Mouse (Mus musculus): ENCODE results near the gene Pnkd. TPM values are rescaled to one million over a fixed set of nuclear protein-coding genes. Genes with fewer than 3 reads are reported as not detected.

The Pnkd gene
- polyA plus RNA-seq, 1 experiment from 2014 or later = 125 TPM

DNA sequence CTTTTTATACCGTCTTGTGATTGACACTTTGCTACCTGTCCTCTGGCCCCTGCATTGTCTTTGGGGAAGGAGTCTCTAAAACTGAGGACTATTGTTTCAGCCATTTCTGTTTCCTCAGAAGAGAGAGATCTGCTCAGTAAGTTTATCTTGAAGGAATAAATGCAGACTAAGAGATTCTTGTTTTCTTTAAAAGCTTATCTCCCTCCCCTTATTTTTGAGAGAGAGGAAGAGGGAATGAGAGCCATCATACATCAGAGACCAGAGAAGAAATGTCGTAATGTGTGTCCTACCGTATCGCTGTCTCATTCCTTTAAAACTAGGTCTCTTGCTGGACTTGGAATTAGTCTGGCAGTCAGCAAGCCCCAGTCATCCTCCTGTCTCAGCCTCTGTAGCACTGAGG lies 43.9 kb upstream of the Pnkd start:
- Histone ChIP-seq H3K27ac (ENCODE audit: low read length) (no peak overlapping the region), H3K4me2 (ENCODE audit: low read length) (no peak overlapping the region), H3K4me3 (ENCODE audit: low read depth, low read length) (no peak overlapping the region), H3K9ac (ENCODE audit: low read depth, low read length) (no peak overlapping the region), H3K9me3 (replicated peaks; ENCODE audit: control insufficient read depth, low read length, poor library complexity, severe bottlenecking) (no peaks in the 10 kb centered on the region), H3K27me3 (ENCODE audit: control insufficient read depth, insufficient read depth, low read depth, low read length) (no peaks in the 10 kb centered on the region), H3K36me3 (ENCODE audit: control insufficient read depth, insufficient read depth, low read length) (no peaks in the 10 kb centered on the region), H3K4me1 (ENCODE audit: control insufficient read depth, insufficient read depth, low read length) (peaks cover 34% of the 10 kb centered on the region)
- 80% methylated on average over 4 of the region's 4 CpGs for WGBS
- ATAC-seq = no peak

DNA sequence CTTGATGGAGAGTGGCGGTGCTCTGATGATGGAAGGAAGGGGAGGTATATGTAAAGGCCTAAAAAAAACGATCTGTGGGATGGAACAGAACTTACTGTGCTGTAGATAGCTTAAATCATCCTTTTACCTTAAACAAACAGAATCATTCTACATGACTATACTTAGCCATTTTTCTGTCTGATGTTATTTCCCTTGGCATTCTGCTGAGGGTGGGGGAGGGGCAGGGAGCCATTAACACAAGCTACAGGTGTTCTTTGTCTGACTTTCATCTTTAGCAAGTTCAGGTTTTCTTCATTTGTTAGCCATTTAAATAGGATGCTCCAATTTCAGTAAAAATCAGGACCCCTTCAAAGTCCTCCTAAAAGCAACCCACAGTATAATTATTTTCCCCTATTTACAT lies 39.2 kb upstream of the Pnkd start:
- Histone ChIP-seq H3K4me3 (ENCODE audit: low read depth, low read length) (no peak overlapping the region), H3K27ac (ENCODE audit: low read length) (no peak overlapping the region), H3K36me3 (ENCODE audit: control insufficient read depth, insufficient read depth, low read length) (peaks cover 8% of the 10 kb centered on the region; the same call in 1 of the 2 replicates), H3K4me1 (ENCODE audit: control insufficient read depth, insufficient read depth, low read length) (peaks cover 2% of the 10 kb centered on the region), H3K9ac (ENCODE audit: low read depth, low read length) (no peak overlapping the region), H3K9me3 (replicated peaks; ENCODE audit: control insufficient read depth, low read length, poor library complexity, severe bottlenecking) (no peaks in the 10 kb centered on the region), H3K27me3 (ENCODE audit: control insufficient read depth, insufficient read depth, low read depth, low read length) (no peaks in the 10 kb centered on the region), H3K4me2 (ENCODE audit: low read length) (no peak overlapping the region)
- ATAC-seq = no peak
- WGBS = 88% methylated on average over 2 of the region's 2 CpGs

DNA sequence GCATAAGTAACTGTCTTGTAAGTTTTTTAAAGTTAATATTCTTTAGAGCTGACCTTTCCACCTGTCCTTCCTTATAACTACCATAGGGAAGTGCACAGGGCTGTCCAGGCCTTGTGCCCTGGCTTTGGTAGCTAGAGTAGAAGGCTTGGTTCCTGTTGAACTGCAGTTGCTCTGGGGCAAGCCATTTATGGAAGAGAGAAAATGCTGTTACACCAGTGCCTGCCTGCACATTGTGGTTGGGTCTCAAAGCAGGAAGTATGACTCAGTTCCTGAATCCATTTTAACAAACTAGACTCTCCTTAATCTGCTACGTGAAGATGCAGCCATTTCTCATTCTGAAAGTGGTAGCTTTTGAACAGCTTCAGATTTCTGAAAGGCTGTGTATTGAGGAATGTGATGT lies 35.9 kb upstream of the Pnkd start:
- 89% methylated on average over 1 of the region's 1 CpGs for WGBS
- ATAC-seq = no peak
- no peak overlapping the region for H3K9ac ChIP-seq (ENCODE audit: low read depth, low read length)
- H3K9me3 ChIP-seq (replicated peaks; ENCODE audit: control insufficient read depth, low read length, poor library complexity, severe bottlenecking) = no peaks in the 10 kb centered on the region
- H3K4me3 ChIP-seq (ENCODE audit: low read depth, low read length) = no peak overlapping the region
- no peak overlapping the region for H3K27ac ChIP-seq (ENCODE audit: low read length)
- H3K4me2 ChIP-seq (ENCODE audit: low read length) = no peak overlapping the region
- peaks cover 19% of the 10 kb centered on the region for H3K36me3 ChIP-seq (ENCODE audit: control insufficient read depth, insufficient read depth, low read length)
- H3K4me1 ChIP-seq (ENCODE audit: control insufficient read depth, insufficient read depth, low read length) = no peaks in the 10 kb centered on the region
- H3K27me3 ChIP-seq (ENCODE audit: control insufficient read depth, insufficient read depth, low read depth, low read length) = no peaks in the 10 kb centered on the region

DNA sequence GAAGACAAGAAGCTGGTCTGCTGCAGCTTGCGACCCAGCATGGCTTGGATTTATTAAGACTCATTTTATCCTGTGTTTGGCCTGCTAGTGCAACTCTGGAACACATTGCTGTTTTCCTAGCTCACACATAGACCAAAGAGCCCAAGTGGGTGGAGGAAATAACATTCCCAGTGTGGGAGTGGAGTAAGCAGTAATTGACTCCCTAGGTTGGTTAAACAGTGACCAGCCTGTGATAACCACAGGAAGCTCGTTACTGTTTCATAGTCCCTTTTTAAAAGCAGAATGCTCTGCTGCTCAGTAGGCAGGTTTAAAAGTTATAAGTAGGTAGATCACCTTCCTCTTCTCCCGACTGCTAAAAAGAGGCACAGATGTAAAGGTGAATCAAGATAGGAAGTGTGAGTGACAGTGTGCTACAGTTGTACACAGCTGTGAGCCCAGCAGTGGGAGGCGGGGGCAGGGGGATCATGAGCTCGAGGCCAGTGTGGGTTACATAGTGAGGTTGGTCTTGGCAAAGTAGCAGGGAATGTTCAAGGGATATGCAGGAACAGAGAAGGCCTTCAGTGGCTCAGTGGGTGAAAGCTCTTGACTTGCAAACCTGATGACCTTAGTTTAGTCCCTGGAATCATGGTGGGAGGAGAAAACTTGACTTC lies 35.3 kb upstream of the Pnkd start:
- Histone ChIP-seq H3K27ac (ENCODE audit: low read length) (no peak overlapping the region), H3K9me3 (replicated peaks; ENCODE audit: control insufficient read depth, low read length, poor library complexity, severe bottlenecking) (no peaks in the 10 kb centered on the region), H3K9ac (ENCODE audit: low read depth, low read length) (no peak overlapping the region), H3K4me3 (ENCODE audit: low read depth, low read length) (no peak overlapping the region), H3K36me3 (ENCODE audit: control insufficient read depth, insufficient read depth, low read length) (peaks cover 21% of the 10 kb centered on the region), H3K4me1 (ENCODE audit: control insufficient read depth, insufficient read depth, low read length) (no peaks in the 10 kb centered on the region), H3K4me2 (ENCODE audit: low read length) (no peak overlapping the region), H3K27me3 (ENCODE audit: control insufficient read depth, insufficient read depth, low read depth, low read length) (no peaks in the 10 kb centered on the region)
- WGBS = 88% methylated on average over 5 of the region's 5 CpGs
- no peak for ATAC-seq

DNA sequence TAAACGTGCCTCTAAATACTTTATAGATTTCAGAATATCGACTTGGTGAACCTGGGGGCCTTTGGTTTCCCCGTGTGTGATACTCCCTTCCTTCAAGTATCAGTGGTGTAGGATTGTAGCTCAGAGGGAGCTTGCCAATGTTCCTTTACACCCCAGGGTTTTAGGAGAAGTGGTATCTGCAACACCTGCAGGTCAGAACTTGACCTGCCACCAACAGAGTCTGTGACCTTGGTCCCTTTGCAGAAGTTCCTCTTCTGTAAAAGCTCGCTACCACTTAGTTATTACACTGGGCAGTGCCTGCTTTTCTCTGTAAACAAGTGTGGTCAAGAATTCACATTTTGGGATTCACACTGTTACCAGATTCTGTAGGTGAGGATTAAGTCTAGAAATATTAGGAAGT lies 34.6 kb upstream of the Pnkd start:
- no peak overlapping the region for H3K27ac ChIP-seq (ENCODE audit: low read length)
- ATAC-seq = no peak
- H3K9ac ChIP-seq (ENCODE audit: low read depth, low read length) = no peak overlapping the region
- WGBS = 88% methylated on average over 4 of the region's 4 CpGs
- H3K4me2 ChIP-seq (ENCODE audit: low read length) = no peak overlapping the region
- H3K36me3 ChIP-seq (ENCODE audit: control insufficient read depth, insufficient read depth, low read length) = peaks cover 24% of the 10 kb centered on the region
- H3K9me3 ChIP-seq (replicated peaks; ENCODE audit: control insufficient read depth, low read length, poor library complexity, severe bottlenecking) = no peaks in the 10 kb centered on the region
- no peaks in the 10 kb centered on the region for H3K27me3 ChIP-seq (ENCODE audit: control insufficient read depth, insufficient read depth, low read depth, low read length)
- no peak overlapping the region for H3K4me3 ChIP-seq (ENCODE audit: low read depth, low read length)
- no peaks in the 10 kb centered on the region for H3K4me1 ChIP-seq (ENCODE audit: control insufficient read depth, insufficient read depth, low read length)

DNA sequence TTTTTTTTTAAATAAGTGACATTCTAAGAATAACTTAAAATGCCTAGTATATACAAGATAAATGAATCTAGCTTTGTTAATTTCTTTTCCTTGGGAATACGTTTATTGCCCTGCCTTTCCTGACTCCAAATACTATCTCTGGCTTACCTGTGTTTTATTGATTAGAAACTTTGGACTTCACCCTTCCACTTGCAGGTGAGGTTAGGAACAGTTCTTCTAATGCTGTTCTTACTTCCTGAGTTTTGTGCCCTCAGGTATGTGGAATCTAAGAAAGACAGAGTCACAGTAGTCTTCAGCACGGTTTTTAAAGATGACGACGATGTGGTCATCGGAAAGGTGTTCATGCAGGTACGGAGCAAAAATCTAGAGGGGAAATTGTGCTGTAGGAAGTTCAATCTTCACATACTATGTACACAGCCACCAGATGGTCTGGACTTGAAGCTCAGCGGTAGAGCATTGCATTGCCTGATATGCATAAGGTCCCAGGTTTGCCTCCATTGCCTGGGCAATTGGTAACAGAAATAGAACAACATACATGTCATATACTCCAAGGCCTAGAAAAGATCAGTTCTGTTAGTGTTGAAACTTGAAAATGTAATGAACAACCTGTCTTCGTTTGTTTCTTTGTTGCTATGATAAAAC lies 28.9 kb upstream of the Pnkd start:
- H3K4me1 ChIP-seq (ENCODE audit: control insufficient read depth, insufficient read depth, low read length) = no peaks in the 10 kb centered on the region
- 98% methylated on average over 8 of the region's 8 CpGs for WGBS
- peaks cover 42% of the 10 kb centered on the region for H3K36me3 ChIP-seq (ENCODE audit: control insufficient read depth, insufficient read depth, low read length)
- H3K4me3 ChIP-seq (ENCODE audit: low read depth, low read length) = no peak overlapping the region
- ATAC-seq = no peak
- no peaks in the 10 kb centered on the region for H3K27me3 ChIP-seq (ENCODE audit: control insufficient read depth, insufficient read depth, low read depth, low read length)
- no peak overlapping the region for H3K27ac ChIP-seq (ENCODE audit: low read length)
- no peaks in the 10 kb centered on the region for H3K9me3 ChIP-seq (replicated peaks; ENCODE audit: control insufficient read depth, low read length, poor library complexity, severe bottlenecking)
- no peak overlapping the region for H3K9ac ChIP-seq (ENCODE audit: low read depth, low read length)
- H3K4me2 ChIP-seq (ENCODE audit: low read length) = no peak overlapping the region

DNA sequence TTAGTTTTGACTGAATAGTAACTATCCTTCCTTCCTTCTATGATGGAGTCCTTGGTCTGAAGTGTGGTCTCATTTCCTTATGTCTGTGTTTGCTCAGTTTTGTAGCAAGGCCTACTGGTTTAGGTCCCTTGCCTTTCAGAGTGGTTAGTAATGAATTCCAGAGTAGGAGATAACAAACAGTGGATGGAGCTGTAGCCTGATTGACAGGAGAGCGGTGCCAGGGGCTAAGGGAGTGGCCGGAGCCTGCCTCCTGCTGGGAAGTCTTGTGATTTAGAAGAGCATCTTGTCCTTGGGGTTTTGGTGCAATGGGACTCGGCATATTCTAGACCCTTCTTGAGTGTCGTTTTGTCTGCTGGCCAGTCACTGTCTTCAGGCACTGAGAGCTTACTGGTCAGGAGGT lies 27.9 kb upstream of the Pnkd start:
- Histone ChIP-seq H3K4me2 (ENCODE audit: low read length) (no peak overlapping the region), H3K27ac (ENCODE audit: low read length) (no peak overlapping the region), H3K4me3 (ENCODE audit: low read depth, low read length) (no peak overlapping the region), H3K9me3 (replicated peaks; ENCODE audit: control insufficient read depth, low read length, poor library complexity, severe bottlenecking) (no peaks in the 10 kb centered on the region), H3K36me3 (ENCODE audit: control insufficient read depth, insufficient read depth, low read length) (peaks cover 39% of the 10 kb centered on the region), H3K4me1 (ENCODE audit: control insufficient read depth, insufficient read depth, low read length) (no peaks in the 10 kb centered on the region), H3K27me3 (ENCODE audit: control insufficient read depth, insufficient read depth, low read depth, low read length) (no peaks in the 10 kb centered on the region), H3K9ac (ENCODE audit: low read depth, low read length) (no peak overlapping the region)
- no peak for ATAC-seq
- WGBS = 79% methylated on average over 4 of the region's 4 CpGs

DNA sequence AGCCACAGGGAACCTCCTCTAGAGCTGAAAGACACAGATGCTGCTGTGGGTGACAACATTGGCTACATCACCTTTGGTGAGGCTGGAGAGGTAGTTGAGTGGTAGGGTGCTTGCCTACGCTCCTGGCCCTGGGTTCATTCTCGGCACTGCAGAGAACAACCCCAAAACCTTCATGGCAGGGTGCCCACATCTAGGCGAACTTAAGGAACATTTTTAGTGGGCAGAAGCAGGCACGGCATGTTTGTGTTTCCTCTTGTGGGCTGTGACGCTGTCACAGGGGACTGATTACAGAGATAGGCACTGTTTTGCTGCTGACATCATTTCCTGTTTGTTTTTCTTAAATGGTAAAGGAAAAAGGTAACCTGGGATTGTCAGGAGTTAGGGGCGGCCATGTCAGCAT lies 22.2 kb upstream of the Pnkd start:
- WGBS = 98% methylated on average over 6 of the region's 6 CpGs
- H3K36me3 ChIP-seq (ENCODE audit: control insufficient read depth, insufficient read depth, low read length) = peaks cover 64% of the 10 kb centered on the region
- ATAC-seq = no peak

DNA sequence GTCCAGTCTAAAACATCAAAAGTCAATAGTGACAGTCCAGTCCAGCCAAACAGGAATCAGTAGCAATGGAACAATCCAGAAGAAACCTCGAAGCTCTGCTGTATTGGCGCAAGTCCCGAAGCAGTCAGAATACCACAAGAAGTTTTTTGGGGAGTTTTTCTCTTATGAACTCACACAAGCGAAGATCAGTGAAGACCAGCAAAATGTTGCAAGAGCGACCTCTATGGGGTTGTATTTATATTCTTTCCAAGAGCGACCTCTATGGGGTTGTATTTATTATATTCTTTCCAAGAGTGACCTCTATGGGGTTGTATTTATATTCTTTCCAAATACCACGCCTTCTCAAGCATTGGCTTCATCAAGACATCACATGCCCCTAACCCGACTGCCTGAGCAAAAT lies 16.0 kb upstream of the Pnkd start:
- peaks cover 34% of the 10 kb centered on the region for H3K36me3 ChIP-seq (ENCODE audit: control insufficient read depth, insufficient read depth, low read length)
- H3K9me3 ChIP-seq (replicated peaks; ENCODE audit: control insufficient read depth, low read length, poor library complexity, severe bottlenecking) = no peaks in the 10 kb centered on the region
- no peak overlapping the region for H3K4me3 ChIP-seq (ENCODE audit: low read depth, low read length)
- H3K9ac ChIP-seq (ENCODE audit: low read depth, low read length) = no peak overlapping the region
- no peak overlapping the region for H3K27ac ChIP-seq (ENCODE audit: low read length)
- no peaks in the 10 kb centered on the region for H3K4me1 ChIP-seq (ENCODE audit: control insufficient read depth, insufficient read depth, low read length)
- no peaks in the 10 kb centered on the region for H3K27me3 ChIP-seq (ENCODE audit: control insufficient read depth, insufficient read depth, low read depth, low read length)
- WGBS = 86% methylated on average over 8 of the region's 8 CpGs
- ATAC-seq = no peak
- H3K4me2 ChIP-seq (ENCODE audit: low read length) = no peak overlapping the region

More for the DNA sequence above, 22.2 kb upstream of the Pnkd start:
- no peak overlapping the region for H3K4me2 ChIP-seq (ENCODE audit: low read length)
- no peaks in the 10 kb centered on the region for H3K4me1 ChIP-seq (ENCODE audit: control insufficient read depth, insufficient read depth, low read length)
- H3K9me3 ChIP-seq (replicated peaks; ENCODE audit: control insufficient read depth, low read length, poor library complexity, severe bottlenecking) = no peaks in the 10 kb centered on the region
- no peak overlapping the region for H3K4me3 ChIP-seq (ENCODE audit: low read depth, low read length)
- no peak overlapping the region for H3K27ac ChIP-seq (ENCODE audit: low read length)
- no peaks in the 10 kb centered on the region for H3K27me3 ChIP-seq (ENCODE audit: control insufficient read depth, insufficient read depth, low read depth, low read length)
- no peak overlapping the region for H3K9ac ChIP-seq (ENCODE audit: low read depth, low read length)

Measured in midbrain, embryonic 16.5 days (tissue).